Mouse (Mus musculus) CH12.LX (cell line): ENCODE measurements at regions not wholly inside any gene's neighbourhood (a gene's known extent, or its start where the extent isn't known, plus 50 kb on each side); places are given as distances from the start of the nearest gene placed in this dataset.

Source experiments
- DNase-seq: peaks from one replicate; pipeline ENCODE4 v3.0.0-alpha.2; 2013; ENCODE audit errors: extremely low read depth
- H3K27ac ChIP-seq: 2 replicates; pipeline ENCODE4 v1.5.1; 2012; ENCODE audit warnings: low read depth, mild to moderate bottlenecking, control low read depth, moderate library complexity; ENCODE audit not compliant: insufficient read depth
- H3K27me3 ChIP-seq: replicated peaks from 2 replicates; pipeline ENCODE3; 2012; ENCODE audit warnings: inconsistent platforms
- H3K36me3 ChIP-seq, 2 experiments: replicated peaks in 1 of 2; 2 replicates each; pipeline versions ENCODE3 to v1.6.1; 2012; ENCODE audit warnings: inconsistent platforms in 1 of 2, low read length in 1 of 2, mild to moderate bottlenecking in 1 of 2, mixed read lengths in 1 of 2, moderate library complexity in 1 of 2; ENCODE audit not compliant: control insufficient read depth in 1 of 2, insufficient read depth in 1 of 2
- H3K4me1 ChIP-seq, 2 experiments: 2 replicates each; pipeline ENCODE4 v1.6.1; 2012; ENCODE audit warnings: inconsistent platforms in 1 of 2, moderate library complexity in 1 of 2; ENCODE audit not compliant: insufficient read depth in 2 of 2, control insufficient read depth in 1 of 2
- H3K4me2 ChIP-seq: 2 replicates; pipeline ENCODE4 v1.6.1; 2012; ENCODE audit warnings: low read depth, mild to moderate bottlenecking, control low read depth; ENCODE audit not compliant: poor library complexity, insufficient read depth, severe bottlenecking
- H3K4me3 ChIP-seq, 3 experiments: fragments of 150-350 bp in 1 of 3; sonication (generic) in 1 of 3; replicated peaks in 1 of 3; 2 replicates each; pipeline versions ENCODE3 to v1.5.1; 2011 to 2012; ENCODE audit warnings: low read depth in 2 of 3, low read length in 2 of 3, mild to moderate bottlenecking in 2 of 3, moderate library complexity in 2 of 3, control low read depth in 1 of 3, improper control_type of control experiment in 1 of 3, inconsistent platforms in 1 of 3, mixed read lengths in 1 of 3; ENCODE audit not compliant: poor library complexity in 1 of 3
- H3K79me2 ChIP-seq: replicated peaks from 2 replicates; pipeline ENCODE4 v1.6.1; 2012; ENCODE audit warnings: mild to moderate bottlenecking, moderate library complexity; ENCODE audit not compliant: control insufficient read depth, poor library complexity, insufficient read depth, severe bottlenecking; ENCODE audit errors: extremely low read depth
- H3K9ac ChIP-seq: 2 replicates; pipeline ENCODE4 v1.6.1; 2012; ENCODE audit warnings: low read depth, mild to moderate bottlenecking, control low read depth, moderate library complexity; ENCODE audit not compliant: insufficient read depth
- H3K9me3 ChIP-seq: replicated peaks from 2 replicates; pipeline ENCODE3; 2012; ENCODE audit warnings: low read length, inconsistent platforms, mixed read lengths
- CHD2 ChIP-seq: IDR thresholded peaks from 2 replicates; pipeline ENCODE4 v1.6.1; 2011; ENCODE audit warnings: low read length, improper control_type of control experiment
- CTCF ChIP-seq, 2 experiments: IDR thresholded peaks in 1 of 2; conservative IDR thresholded peaks in 1 of 2; 2 replicates each; pipeline ENCODE4 v1.5.1; 2011 to 2012; ENCODE audit warnings: low read depth in 2 of 2, low read length in 2 of 2, improper control_type of control experiment in 1 of 2, inconsistent platforms in 1 of 2, mild to moderate bottlenecking in 1 of 2, moderate library complexity in 1 of 2
- EP300 ChIP-seq: IDR thresholded peaks from 2 replicates; pipeline ENCODE4 v1.6.1; 2011; ENCODE audit warnings: low read length, improper control_type of control experiment
- GABPA ChIP-seq: IDR thresholded peaks from 2 replicates; pipeline ENCODE4 v1.6.1; 2012; ENCODE audit warnings: low read depth, low read length, improper control_type of control experiment, inconsistent platforms; ENCODE audit not compliant: insufficient replicate concordance
- HCFC1 ChIP-seq: IDR thresholded peaks from 2 replicates; pipeline ENCODE4 v1.6.1; 2012; ENCODE audit warnings: low read depth, mild to moderate bottlenecking, inconsistent platforms, low read length, improper control_type of control experiment
- KAT2A ChIP-seq: IDR thresholded peaks from 2 replicates; pipeline ENCODE4 v1.6.1; 2012; ENCODE audit warnings: low read length, improper control_type of control experiment, inconsistent platforms; ENCODE audit not compliant: insufficient replicate concordance
- MAZ ChIP-seq: IDR thresholded peaks from 2 replicates; pipeline ENCODE4 v1.6.1; 2012; ENCODE audit warnings: low read depth, mild to moderate bottlenecking, inconsistent platforms, low read length, improper control_type of control experiment, moderate library complexity
- NELFE ChIP-seq: IDR thresholded peaks from 2 replicates; pipeline ENCODE4 v1.6.1; 2011; ENCODE audit warnings: low read depth, low read length, improper control_type of control experiment
- NRF1 ChIP-seq: IDR thresholded peaks from 2 replicates; pipeline ENCODE4 v1.6.1; 2014; ENCODE audit warnings: low read depth, mild to moderate bottlenecking, inconsistent platforms, low read length, improper control_type of control experiment, moderate library complexity
- RCOR1 ChIP-seq: conservative IDR thresholded peaks from 2 replicates; pipeline ENCODE4 v1.6.1; 2012; ENCODE audit warnings: low read depth, mild to moderate bottlenecking, inconsistent platforms, low read length, improper control_type of control experiment
- SMC3 ChIP-seq: IDR thresholded peaks from 2 replicates; pipeline ENCODE4 v1.6.1; 2011; ENCODE audit warnings: low read depth, low read length, improper control_type of control experiment
- TCF12 ChIP-seq: IDR thresholded peaks from 2 replicates; pipeline ENCODE4 v1.6.1; 2014; ENCODE audit warnings: low read depth, mild to moderate bottlenecking, inconsistent platforms, low read length, improper control_type of control experiment
- USF2 ChIP-seq: conservative IDR thresholded peaks from 2 replicates; pipeline ENCODE4 v1.6.1; 2011; ENCODE audit warnings: low read depth, low read length, improper control_type of control experiment
- ZKSCAN1 ChIP-seq: IDR thresholded peaks from 2 replicates; pipeline ENCODE4 v1.6.1; 2012; ENCODE audit warnings: low read depth, inconsistent platforms, low read length, improper control_type of control experiment, borderline replicate concordance
- ZMIZ1 ChIP-seq: IDR thresholded peaks from 2 replicates; pipeline ENCODE4 v1.6.1; 2012; ENCODE audit warnings: low read depth, mild to moderate bottlenecking, inconsistent platforms, low read length, improper control_type of control experiment
- ZNF384 ChIP-seq: IDR thresholded peaks from 2 replicates; pipeline ENCODE4 v1.6.1; 2012; ENCODE audit warnings: low read depth, low read length, improper control_type of control experiment, inconsistent platforms
- dilution Hi-C: fragments of 300-500 bp; cut with MboI; formaldehyde crosslinking; loops from 2 replicates; pipeline ENCODE4 v1.14.3; 2020; ENCODE audit warnings: low sequenced_read_pairs; ENCODE audit not compliant: extremely low pct_unique_long_range_greater_than_20kb, extremely low pct_ligation_motif_present
- in situ Hi-C: fragments of 300-500 bp; cut with MboI; formaldehyde crosslinking; loops from 3 replicates; pipeline ENCODE4 v1.14.3; 2019; ENCODE audit warnings: low sequenced_read_pairs, low pct_ligation_motif_present, low pct_unique_long_range_greater_than_20kb, mixed read lengths

DNA sequence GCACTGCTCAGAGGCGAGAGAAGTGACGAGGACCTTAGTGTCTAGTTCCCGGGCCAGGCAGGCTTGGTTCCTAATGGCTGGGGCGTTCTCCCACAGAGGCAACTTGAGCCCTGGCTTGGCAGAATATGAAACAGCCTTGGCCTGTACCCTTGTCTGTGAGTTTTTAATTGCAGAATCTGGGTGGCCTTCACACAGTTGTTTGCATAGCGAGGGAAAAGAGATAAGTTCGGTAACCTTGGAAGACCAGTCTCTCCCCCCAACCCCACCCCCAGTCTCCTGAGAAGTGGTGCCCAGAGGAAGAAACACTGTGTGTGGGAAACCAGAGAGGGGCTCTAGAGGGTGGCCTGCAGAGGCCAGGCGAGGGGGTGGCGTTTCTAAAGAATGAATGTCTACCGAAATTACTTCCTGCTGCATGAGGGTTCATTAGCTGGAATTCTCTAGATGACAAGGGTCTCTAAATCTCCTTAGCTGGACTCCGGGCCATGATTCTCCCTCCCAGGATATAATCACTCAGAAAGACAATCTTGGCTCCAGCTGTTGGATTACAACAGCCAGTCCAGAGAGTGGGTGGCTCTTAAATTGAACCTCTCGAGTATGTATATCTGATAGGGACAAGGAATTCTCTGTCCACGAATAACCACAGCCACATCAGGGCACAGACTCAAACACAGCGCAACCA lies 142.8 kb downstream of the Gm10260 start:
- in situ Hi-C loops (no loop called here), dilution Hi-C loops (no loop called here)
- Histone ChIP-seq H3K4me3 (no peak overlapping the region), H3K9ac (no peak overlapping the region), H3K4me2 (0 out of 2 replicates have a peak overlapping the region, but pooled peaks have one; percentile 15), H3K36me3 (no peaks in the 10 kb centered on the region), H3K9me3 (peaks cover 24% of the 10 kb centered on the region), H3K4me1 (0 out of 4 replicates have a peak, but pooled peaks cover 0 to 3% of the 10 kb centered on the region in 2 experiments), H3K27ac (no peak overlapping the region), H3K27me3 (no peaks in the 10 kb centered on the region), H3K79me2 (no peaks in the 10 kb centered on the region)
- DNase-seq: no peak
- TF ChIP-seq SMC3 (no peak), ZKSCAN1 (no peak), ZMIZ1 (no peak), CTCF (conservative IDR thresholded peaks at IDR 0.05 in 1 of 2, IDR thresholded peaks at IDR 0.05 in 1 of 2; ENCODE audit: low read depth in 2 of 2, low read length in 2 of 2) (no peak), ZNF384 (no peak), NRF1 (no peak), NELFE (no peak), EP300 (no peak), HCFC1 (no peak), CHD2 (no peak), RCOR1 (no peak), GABPA (no peak), USF2 (no peak)

DNA sequence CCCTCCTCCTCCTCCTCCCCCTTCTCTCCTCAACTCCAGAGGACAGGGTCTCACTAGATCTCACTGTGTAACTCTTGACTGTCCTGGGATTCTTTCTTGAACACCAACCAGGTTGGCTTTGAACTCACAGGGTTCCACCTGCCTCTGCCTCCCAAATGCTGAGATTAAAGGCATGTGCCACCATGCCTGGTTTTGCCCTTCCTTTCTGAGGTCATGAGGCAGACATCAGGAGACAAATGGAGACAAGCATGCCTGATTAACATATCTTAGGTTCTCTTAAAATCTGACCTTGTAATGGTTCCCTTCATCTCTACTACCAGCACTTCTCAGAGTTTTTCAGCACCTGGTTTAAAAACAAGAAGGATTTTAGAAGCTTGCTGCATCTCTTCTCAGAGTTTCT lies 143.5 kb downstream of the Gm10260 start:
- Histone ChIP-seq H3K27me3 (no peaks in the 10 kb centered on the region), H3K4me3 (no peak overlapping the region), H3K27ac (no peak overlapping the region), H3K9ac (no peak overlapping the region), H3K9me3 (peaks cover 24% of the 10 kb centered on the region), H3K4me2 (no peak overlapping the region), H3K4me1 (0 out of 4 replicates have a peak, but pooled peaks cover 0 to 3% of the 10 kb centered on the region in 2 experiments), H3K79me2 (no peaks in the 10 kb centered on the region), H3K36me3 (no peaks in the 10 kb centered on the region)
- in situ Hi-C loops (no loop called here), dilution Hi-C loops (no loop called here)
- no peak for TF ChIP-seq NELFE
- TF ChIP-seq MAZ: no peak
- no peak for TF ChIP-seq TCF12
- no peak for TF ChIP-seq ZKSCAN1
- no peak for TF ChIP-seq CHD2
- TF ChIP-seq KAT2A: no peak
- DNase-seq: no peak
